Comparison of ENCODE assay signal across 14 mouse cellular contexts in genomic region chr2:76926927-76927326, GRCm38 (mm10). TPM values are rescaled to one million over a fixed set of nuclear protein-coding genes. Genes with fewer than 3 reads are reported as not detected.
A peak's percentile ranks its signal among the peaks of the same experiment; 100 is the strongest.
DNase-seq lines count a peak whose midpoint lies in the region; ATAC-seq and TF ChIP-seq lines count a peak whose summit lies in the region.
"Had no signal": no experiment of that assay in that cellular context is flagged by ENCODE, and none has a peak within 500 bp of the region (broad histone marks: within the 10 kb centered on the region; RNA-seq: fewer than 3 reads in every experiment).

No protein-coding gene starts in this region.

- TF ChIP-seq CTCF in embryonic fibroblast, embryonic 13.5 days (IDR thresholded peaks at IDR 0.05; ENCODE audit: borderline replicate concordance, insufficient read depth, low read length), result peak; percentile 34; the same call in 1 of the 2 replicates

- no peak overlapping the region for H3K27ac ChIP-seq in embryonic fibroblast, embryonic 13.5 days (ENCODE audit: insufficient read depth, low read length)
- H3K27ac ChIP-seq: heart, embryonic 13.5 days; liver, embryonic 15.5 days had no signal

- intact Hi-C loops in left cerebral cortex, postnatal 4 days (cut with DNase I), result loop anchor here (5.0 kb wide), 1 partner anchor 780 kb away; no protein-coding TSS in a partner anchor
- intact Hi-C loops in left cerebral cortex, postnatal 10 days (cut with DNase I), result loop anchor here (5.0 kb wide), 1 partner anchor 40 kb away; no protein-coding TSS in a partner anchor

- H3K4me1 ChIP-seq in embryonic fibroblast, embryonic 13.5 days (ENCODE audit: control insufficient read depth, insufficient read depth, low read length), result no peaks in the 10 kb centered on the region
- H3K4me1 ChIP-seq: liver, embryonic 15.5 days; megakaryocyte, embryonic 14.5 days had no signal

- no peak for TF ChIP-seq POLR2A in embryonic fibroblast, embryonic 13.5 days (IDR thresholded peaks at IDR 0.05; ENCODE audit: low read depth, low read length)

- no peak for ATAC-seq in monocyte, adult 5-6 weeks (replicated peaks; ENCODE audit: insufficient number of reproducible peaks, low FRiP score, low TSS enrichment, poor library complexity, severe bottlenecking)
- ATAC-seq: hindbrain, embryonic 16.5 days had no signal

- peak; percentile 7 for DNase-seq in embryo, embryonic 11 days
- no peak for DNase-seq in embryo, embryonic 10 days (ENCODE audit: low spot score)
- peak; percentile 23 for DNase-seq in left cerebral cortex, postnatal 4 days
- DNase-seq in left cerebral cortex, postnatal 10 days (ENCODE audit: extremely low spot score in 1 of 2, low spot score in 2 of 2), result no peak
- peak; percentile 34 for DNase-seq in cerebellum, adult 11-12 months
- DNase-seq in kidney, adult 9 months, result no peak
- DNase-seq: thymus, postnatal 4 days had no signal

- no peak overlapping the region for H3K4me3 ChIP-seq in embryonic fibroblast, embryonic 13.5 days (ENCODE audit: insufficient read depth, low read length)
- H3K4me3 ChIP-seq: erythroblast, embryonic 14.5 days; heart, embryonic 13.5 days; liver, embryonic 15.5 days; megakaryocyte, embryonic 14.5 days had no signal

RNA-seq across cellular contexts. Expression of gene Ttn, which starts 55.4 kb away (rescaled TPM):
- 1 to 10 TPM; 1.5 to 1.6 TPM for total RNA-seq in left cerebral cortex, postnatal 4 days (2021)
- total RNA-seq in left cerebral cortex, postnatal 10 days (2021), result under 1 TPM; 0.20 to 0.43 TPM
- polyA plus RNA-seq in embryonic fibroblast, embryonic 13.5 days (2011; ENCODE audit: insufficient read length, low read depth, missing spikeins), result 0.04 and 0.05 TPM in 2 replicates
- under 0.01 to 0.38 TPM (median 0.19 TPM) in 3 replicates for total RNA-seq in monocyte, adult 5-6 weeks (2017)

Comparison
In these comparisons a context has a peak if more than half of its experiments do, and no peak if none do; other contexts are left out.
1. DNase-seq: peak in embryo, embryonic 11 days (single experiment), left cerebral cortex, postnatal 4 days (single experiment) and cerebellum, adult 11-12 months (single experiment); none in embryo, embryonic 10 days (single experiment), left cerebral cortex, postnatal 10 days (0 of 2) and kidney, adult 9 months (single experiment).